Mouse (Mus musculus): ENCODE results near the gene Abhd17c. TPM values are rescaled to one million over a fixed set of nuclear protein-coding genes. Genes with fewer than 3 reads are reported as not detected.

The Abhd17c gene
- polyA plus RNA-seq, 1 experiment: 29.2 TPM

- WGBS: 79% methylated on average over 6 of the region's 6 CpGs
- TF ChIP-seq CTCF (IDR thresholded peaks at IDR 0.05; ENCODE audit: control insufficient read depth, insufficient read depth, low read length) (no peak), POLR2A (IDR thresholded peaks at IDR 0.05; ENCODE audit: borderline replicate concordance, control insufficient read depth, low read depth, low read length) (no peak)
- peaks cover 1% of the 10 kb centered on the region; the same call in 1 of the 2 replicates for H3K4me1 ChIP-seq (ENCODE audit: control insufficient read depth, insufficient read depth, low read length)
- no peak overlapping the region for H3K27ac ChIP-seq (ENCODE audit: control insufficient read depth, insufficient read depth, low read depth, low read length, poor library complexity)
- H3K4me3 ChIP-seq (replicated peaks; ENCODE audit: control insufficient read depth, low read depth, low read length): no peak overlapping the region
These were observed 39.2 kb downstream of the Abhd17c start for GRCm38 (mm10) chr7:84112351-84113034.

DNA sequence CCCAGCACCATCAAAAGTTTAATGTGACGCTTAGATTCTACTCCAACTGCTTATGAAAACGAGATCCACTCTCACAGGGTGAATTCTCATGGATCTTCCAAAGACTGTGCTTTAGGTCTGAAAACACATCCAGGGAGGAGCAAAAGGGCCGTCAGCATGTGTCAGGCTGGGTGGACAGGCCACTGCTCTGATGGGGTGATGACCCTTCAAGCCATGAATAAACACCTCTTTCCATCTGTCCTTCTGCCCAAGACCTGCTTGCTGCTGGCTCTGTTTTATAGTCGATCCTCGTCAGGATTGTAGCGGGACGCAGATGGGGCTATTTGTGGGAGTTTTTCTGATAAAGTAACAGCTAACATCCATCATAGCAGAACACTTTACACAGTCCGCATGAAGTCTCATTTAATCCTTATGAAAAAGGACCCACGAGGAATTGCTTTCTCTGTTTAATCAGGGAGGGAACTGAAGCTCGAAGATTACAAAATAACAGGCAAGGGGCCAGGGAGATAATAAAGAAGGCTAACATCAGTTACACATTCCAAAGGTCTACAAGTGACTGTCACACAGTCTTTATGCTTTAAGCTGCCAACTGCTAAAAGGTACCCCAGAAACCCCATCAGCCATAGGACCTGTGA is 39.9 kb downstream of the Abhd17c start:
- Histone ChIP-seq H3K27ac (ENCODE audit: control insufficient read depth, insufficient read depth, low read depth, low read length, poor library complexity) (no peak overlapping the region), H3K4me1 (ENCODE audit: control insufficient read depth, insufficient read depth, low read length) (peaks cover 1% of the 10 kb centered on the region; the same call in 1 of the 2 replicates), H3K4me3 (replicated peaks; ENCODE audit: control insufficient read depth, low read depth, low read length) (no peak overlapping the region)
- whole genome bisulfite sequencing: 74% methylated on average over 10 of the region's 10 CpGs
- TF ChIP-seq CTCF (IDR thresholded peaks at IDR 0.05; ENCODE audit: control insufficient read depth, insufficient read depth, low read length) (no peak), POLR2A (IDR thresholded peaks at IDR 0.05; ENCODE audit: borderline replicate concordance, control insufficient read depth, low read depth, low read length) (no peak)

GRCm38 (mm10) chr7:84106942-84107341 is 44.8 kb downstream of the Abhd17c start:
- no peaks in the 10 kb centered on the region for H3K4me1 ChIP-seq (ENCODE audit: control insufficient read depth, insufficient read depth, low read length)
- H3K27ac ChIP-seq (ENCODE audit: control insufficient read depth, insufficient read depth, low read depth, low read length, poor library complexity): no peak overlapping the region
- 90% methylated on average over 1 of the region's 1 CpGs for WGBS
- TF ChIP-seq CTCF (IDR thresholded peaks at IDR 0.05; ENCODE audit: control insufficient read depth, insufficient read depth, low read length) (no peak), POLR2A (IDR thresholded peaks at IDR 0.05; ENCODE audit: borderline replicate concordance, control insufficient read depth, low read depth, low read length) (no peak)
- no peak overlapping the region for H3K4me3 ChIP-seq (replicated peaks; ENCODE audit: control insufficient read depth, low read depth, low read length)

- Histone ChIP-seq H3K27ac (ENCODE audit: control insufficient read depth, insufficient read depth, low read depth, low read length, poor library complexity) (no peak overlapping the region), H3K4me3 (replicated peaks; ENCODE audit: control insufficient read depth, low read depth, low read length) (no peak overlapping the region), H3K4me1 (ENCODE audit: control insufficient read depth, insufficient read depth, low read length) (no peaks in the 10 kb centered on the region)
- WGBS: 75% methylated on average over 1 of the region's 1 CpGs
- TF ChIP-seq POLR2A (IDR thresholded peaks at IDR 0.05; ENCODE audit: borderline replicate concordance, control insufficient read depth, low read depth, low read length): no peak
- TF ChIP-seq CTCF (IDR thresholded peaks at IDR 0.05; ENCODE audit: control insufficient read depth, insufficient read depth, low read length): no peak
These were observed 49.1 kb downstream of the Abhd17c start for GRCm38 (mm10) chr7:84102589-84102988.

DNA sequence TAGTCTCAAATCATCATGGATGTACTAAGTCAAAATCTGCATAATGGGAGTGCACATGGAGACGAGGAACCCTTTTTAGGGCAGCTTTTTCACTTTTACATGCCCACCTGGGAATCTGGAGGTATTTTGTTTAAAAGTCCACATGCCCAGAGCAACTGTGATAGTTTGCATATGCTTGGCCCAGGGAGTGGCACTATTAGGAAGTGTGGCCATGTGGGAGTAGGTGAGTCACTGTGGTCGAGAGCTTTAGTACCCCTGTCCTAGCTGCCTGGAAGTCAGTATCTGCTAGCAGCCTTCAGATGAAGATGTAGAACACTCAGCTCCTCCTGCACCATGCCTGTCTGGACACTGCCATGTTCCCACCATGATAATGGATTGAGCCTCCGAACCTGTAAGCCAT is 51.0 kb downstream of the Abhd17c start:
- no peak for TF ChIP-seq POLR2A (IDR thresholded peaks at IDR 0.05; ENCODE audit: borderline replicate concordance, control insufficient read depth, low read depth, low read length)
- TF ChIP-seq CTCF (IDR thresholded peaks at IDR 0.05; ENCODE audit: control insufficient read depth, insufficient read depth, low read length): no peak
- Histone ChIP-seq H3K4me3 (replicated peaks; ENCODE audit: control insufficient read depth, low read depth, low read length) (no peak overlapping the region), H3K27ac (ENCODE audit: control insufficient read depth, insufficient read depth, low read depth, low read length, poor library complexity) (no peak overlapping the region), H3K4me1 (ENCODE audit: control insufficient read depth, insufficient read depth, low read length) (no peaks in the 10 kb centered on the region)
- 72% methylated on average over 3 of the region's 3 CpGs for WGBS

DNA sequence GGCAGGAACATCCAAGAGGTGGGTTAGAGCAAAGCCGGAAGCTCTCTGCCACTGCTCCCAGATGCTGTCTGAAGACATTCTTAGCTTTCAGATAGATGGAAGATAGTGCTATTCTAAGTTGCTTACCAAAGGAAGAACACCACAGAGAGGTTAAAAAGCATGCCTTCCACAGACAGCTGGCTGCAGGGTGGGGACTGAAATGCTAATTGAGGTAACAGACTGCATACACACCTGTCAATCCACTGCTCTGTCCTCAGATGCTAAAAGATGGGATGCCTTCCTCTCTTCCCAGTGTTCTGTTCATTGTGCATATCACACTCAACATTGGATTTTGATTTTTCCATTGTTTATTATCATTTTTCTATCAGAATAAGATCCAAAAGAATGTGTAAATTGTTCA is 53.6 kb downstream of the Abhd17c start:
- Histone ChIP-seq H3K27ac (ENCODE audit: control insufficient read depth, insufficient read depth, low read depth, low read length, poor library complexity) (no peak overlapping the region), H3K4me1 (ENCODE audit: control insufficient read depth, insufficient read depth, low read length) (no peaks in the 10 kb centered on the region), H3K4me3 (replicated peaks; ENCODE audit: control insufficient read depth, low read depth, low read length) (no peak overlapping the region)
- 89% methylated on average over 1 of the region's 1 CpGs for WGBS
- TF ChIP-seq CTCF (IDR thresholded peaks at IDR 0.05; ENCODE audit: control insufficient read depth, insufficient read depth, low read length): no peak
- no peak for TF ChIP-seq POLR2A (IDR thresholded peaks at IDR 0.05; ENCODE audit: borderline replicate concordance, control insufficient read depth, low read depth, low read length)

DNA sequence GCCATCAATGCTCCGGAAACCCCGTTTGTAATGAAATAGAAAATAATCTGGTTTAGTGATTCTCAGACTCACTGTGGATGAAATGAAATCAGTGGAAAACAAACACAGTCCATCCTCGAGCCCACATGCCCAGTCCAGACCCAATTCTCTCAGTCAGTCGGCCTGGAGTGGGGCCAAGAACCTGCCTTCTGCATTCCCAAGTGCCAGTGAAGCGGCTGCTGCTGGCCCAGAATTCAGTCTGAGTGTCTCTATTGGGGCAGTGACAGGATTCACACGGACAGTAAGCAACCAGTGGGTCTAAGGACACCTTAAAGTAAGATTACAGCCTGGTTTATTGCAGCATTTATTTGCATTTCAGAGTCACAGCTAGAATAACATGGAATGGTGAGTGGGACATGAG is 55.2 kb downstream of the Abhd17c start:
- Histone ChIP-seq H3K4me3 (replicated peaks; ENCODE audit: control insufficient read depth, low read depth, low read length) (no peak overlapping the region), H3K27ac (ENCODE audit: control insufficient read depth, insufficient read depth, low read depth, low read length, poor library complexity) (no peak overlapping the region), H3K4me1 (ENCODE audit: control insufficient read depth, insufficient read depth, low read length) (no peaks in the 10 kb centered on the region)
- 68% methylated on average over 6 of the region's 6 CpGs for WGBS
- no peak for TF ChIP-seq CTCF (IDR thresholded peaks at IDR 0.05; ENCODE audit: control insufficient read depth, insufficient read depth, low read length)

DNA sequence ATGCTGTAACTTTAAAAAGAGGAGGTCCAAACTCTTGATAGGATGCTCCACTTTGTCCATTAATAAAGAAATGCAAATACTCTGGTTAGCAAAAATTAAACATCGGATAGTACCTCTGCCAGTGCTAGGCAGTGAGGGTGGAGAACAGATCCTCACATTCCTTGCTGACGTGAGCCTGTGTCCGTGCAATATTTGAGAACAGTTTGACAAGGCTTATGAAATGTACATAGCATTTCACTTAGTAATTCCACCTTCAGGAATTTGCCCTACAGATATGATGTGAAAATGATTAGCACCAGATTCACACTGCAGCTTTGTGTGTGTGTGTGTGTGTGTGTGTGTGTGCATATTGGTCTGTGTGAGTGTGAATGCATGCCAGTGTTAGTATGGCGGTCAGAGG is 60.9 kb downstream of the Abhd17c start:
- no peak for TF ChIP-seq POLR2A (IDR thresholded peaks at IDR 0.05; ENCODE audit: borderline replicate concordance, control insufficient read depth, low read depth, low read length)
- no peak for TF ChIP-seq CTCF (IDR thresholded peaks at IDR 0.05; ENCODE audit: control insufficient read depth, insufficient read depth, low read length)
- no peaks in the 10 kb centered on the region for H3K4me1 ChIP-seq (ENCODE audit: control insufficient read depth, insufficient read depth, low read length)
- no peak overlapping the region for H3K27ac ChIP-seq (ENCODE audit: control insufficient read depth, insufficient read depth, low read depth, low read length, poor library complexity)
- WGBS: 78% methylated on average over 4 of the region's 4 CpGs
- H3K4me3 ChIP-seq (replicated peaks; ENCODE audit: control insufficient read depth, low read depth, low read length): no peak overlapping the region

Data from bone marrow, adult 2 months (tissue).